Mouse (Mus musculus) lung, adult 2 months (tissue): ENCODE measurements around the gene Cntd1.

ENCODE experiments used
- CTCF ChIP-seq: fragments of 200-500 bp; IDR thresholded peaks from 2 replicates; pipeline ENCODE4 v1.5.1; 2011; ENCODE audit warnings: mild to moderate bottlenecking, low read length, control low read depth; ENCODE audit not compliant: insufficient read depth
- POLR2A ChIP-seq: fragments of 200-500 bp; IDR thresholded peaks from 2 replicates; pipeline ENCODE4 v1.6.1; 2011; ENCODE audit warnings: low read depth, mild to moderate bottlenecking, control low read depth, low read length, borderline replicate concordance; ENCODE audit errors: extremely low read depth

DNA sequence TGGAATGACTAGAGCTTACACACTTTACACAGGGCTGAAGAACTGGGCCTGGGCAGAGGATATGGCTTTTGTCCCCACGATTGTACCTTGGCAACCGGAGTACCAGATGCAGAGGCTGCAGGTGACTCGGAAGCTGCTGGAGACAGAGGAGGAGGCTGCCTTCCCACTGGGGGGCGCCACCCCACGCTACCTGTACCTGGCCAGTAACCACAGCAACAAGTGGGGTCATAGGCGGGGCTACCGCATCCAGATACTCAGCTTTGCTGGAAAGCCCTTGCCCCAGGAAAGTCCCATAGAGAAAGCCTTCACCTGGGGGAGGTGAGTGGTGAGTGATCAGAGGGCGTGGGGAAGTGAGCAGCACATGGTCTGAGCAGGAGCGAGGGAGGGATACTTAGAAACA lies 56.9 kb downstream of the Cntd1 start:
- TF ChIP-seq CTCF (no peak), POLR2A (no peak)
